Mouse (Mus musculus) mouse trophoblast stem cell (cell line): Measurements from ENCODE around the gene Tmem214.

ENCODE experiments used
- in situ Hi-C, 2 experiments: fragments of 300-500 bp; cut with MseI, MboI; formaldehyde crosslinking; loops; 2 replicates in 1 of 2; 3 replicates in 1 of 2; pipeline ENCODE4 v1.15.1; 2025

Tmem214 gene

DNA sequence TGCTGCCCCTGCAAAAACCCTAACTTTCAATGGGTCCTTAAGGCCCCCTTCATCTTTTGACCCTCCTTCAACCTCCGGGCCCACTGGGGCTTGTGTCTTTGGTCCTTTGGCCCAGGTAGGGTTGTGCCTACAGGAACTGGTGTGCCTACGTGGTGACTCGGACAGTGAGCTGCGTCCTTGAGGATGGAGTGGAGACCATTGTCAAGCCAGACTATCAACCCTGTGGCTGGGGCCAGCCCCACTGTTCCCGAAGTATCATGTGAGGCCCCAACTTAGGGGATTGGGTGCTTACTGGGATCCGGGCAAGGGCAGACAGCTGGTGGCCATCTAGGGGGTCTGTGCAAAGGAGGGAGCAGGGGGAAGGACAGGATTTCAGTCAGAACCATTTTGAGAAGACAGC, 47.0 kb downstream of the Tmem214 start:
- in situ Hi-C loops = no loop called here

DNA sequence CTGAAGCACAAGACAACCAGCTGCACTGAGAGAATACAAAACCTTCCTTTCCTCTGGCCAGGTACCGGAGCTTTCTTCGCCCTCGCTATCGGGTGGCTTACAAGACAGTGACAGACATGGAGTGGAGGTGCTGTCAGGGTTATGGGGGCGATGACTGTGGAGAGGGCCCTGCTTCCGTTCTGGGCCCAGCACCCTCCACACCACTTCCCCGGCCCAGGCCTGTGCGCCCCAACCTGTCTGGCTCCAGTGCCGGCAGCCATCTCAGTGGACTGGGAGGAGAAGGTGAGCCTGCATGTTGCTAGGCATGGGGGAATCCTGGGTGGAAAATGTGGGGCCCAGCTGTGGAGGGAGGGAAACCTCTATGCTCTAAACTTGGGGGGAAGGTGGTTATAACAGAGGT, 47.6 kb downstream of the Tmem214 start:
- in situ Hi-C loops = no loop called here

DNA sequence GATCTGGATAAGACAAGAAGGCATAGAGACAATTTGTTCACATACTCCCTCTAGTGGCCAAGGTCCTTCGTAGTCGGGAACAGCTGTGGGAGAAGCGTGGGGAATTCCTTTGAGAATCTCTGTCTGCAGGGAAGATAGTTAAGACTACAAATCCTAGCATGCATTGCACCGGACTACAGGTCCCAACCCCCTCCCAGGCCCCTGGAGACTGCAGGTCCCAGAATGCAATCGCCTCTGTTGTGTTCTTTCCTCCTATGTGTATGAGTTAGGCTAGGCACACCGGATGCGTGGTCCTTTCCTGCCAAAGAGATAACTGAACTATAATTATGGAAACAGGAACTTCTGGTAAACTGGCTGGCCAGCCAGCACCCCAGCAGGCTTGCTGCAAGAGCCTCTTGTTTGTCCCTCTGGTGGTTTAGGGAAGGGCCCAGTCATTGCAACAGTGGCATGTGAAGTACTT, 48.2 kb downstream of the Tmem214 start:
- in situ Hi-C loops = no loop called here

DNA sequence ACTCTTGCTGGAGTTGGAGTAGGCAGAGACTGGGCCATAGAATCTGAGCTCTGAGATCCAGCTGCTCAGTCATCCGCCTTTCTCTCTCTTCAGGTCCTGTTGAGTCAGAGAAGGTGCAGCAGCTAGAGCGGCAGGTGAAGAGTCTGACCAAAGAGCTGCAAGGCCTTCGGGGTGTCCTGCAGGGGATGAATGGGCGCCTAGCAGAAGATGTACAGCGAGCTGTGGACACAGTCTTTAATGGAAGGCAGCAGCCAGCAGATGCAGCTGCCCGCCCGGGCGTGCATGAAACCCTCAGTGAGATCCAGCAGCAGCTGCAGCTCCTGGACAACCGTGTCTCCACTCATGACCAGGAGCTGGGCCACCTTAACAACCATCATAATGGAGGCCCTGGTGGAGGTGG, 49.0 kb downstream of the Tmem214 start:
- in situ Hi-C loops = no loop called here

DNA sequence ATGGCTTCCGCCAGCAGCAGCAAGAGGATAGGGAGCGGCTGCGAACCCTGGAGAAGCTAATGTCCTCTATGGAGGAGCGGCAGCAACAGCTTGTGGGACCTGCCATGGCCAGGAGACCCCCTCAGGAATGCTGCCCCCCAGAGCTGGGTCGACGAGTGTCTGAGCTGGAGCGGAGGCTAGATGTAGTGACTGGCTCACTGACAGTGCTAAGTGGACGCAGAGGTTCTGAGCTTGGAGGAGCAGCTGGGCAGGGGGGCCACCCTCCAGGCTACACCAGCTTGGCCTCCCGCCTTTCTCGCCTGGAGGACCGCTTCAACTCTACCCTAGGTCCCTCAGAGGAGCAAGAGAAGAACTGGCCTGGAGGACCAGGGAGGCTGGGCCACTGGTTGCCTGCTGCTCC, 49.5 kb downstream of the Tmem214 start:
- in situ Hi-C loops = no loop called here

DNA sequence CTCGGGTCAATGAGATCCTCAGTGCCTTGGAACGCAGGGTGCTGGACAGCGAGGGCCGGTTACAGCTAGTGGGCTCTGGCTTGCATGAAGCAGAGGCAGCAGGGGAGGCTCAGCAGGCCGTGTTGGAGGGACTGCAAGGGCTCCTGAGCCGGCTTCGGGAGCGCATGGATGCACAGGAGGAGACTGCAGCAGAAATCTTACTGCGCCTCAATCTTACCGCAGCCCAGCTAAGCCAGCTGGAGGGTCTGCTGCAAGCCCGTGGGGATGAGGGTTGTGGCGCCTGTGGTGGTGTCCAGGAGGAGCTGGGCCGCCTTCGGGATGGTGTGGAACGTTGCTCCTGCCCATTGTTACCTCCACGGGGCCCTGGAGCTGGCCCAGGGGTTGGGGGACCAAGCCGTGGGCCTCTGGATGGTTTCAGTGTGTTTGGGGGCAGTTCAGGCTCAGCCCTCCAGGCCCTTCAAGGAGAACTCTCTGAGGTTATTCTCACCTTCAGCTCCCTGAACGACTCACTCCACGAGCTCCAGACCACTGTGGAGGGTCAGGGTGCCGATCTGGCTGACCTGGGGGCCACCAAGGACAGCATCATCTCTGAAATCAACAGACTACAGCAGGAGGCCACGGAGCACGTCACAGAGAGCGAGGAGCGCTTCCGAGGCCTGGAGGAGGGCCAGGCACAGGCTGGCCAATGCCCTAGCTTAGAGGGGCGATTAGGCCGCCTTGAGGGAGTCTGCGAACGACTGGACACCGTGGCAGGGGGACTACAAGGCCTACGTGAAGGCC, 50.3 kb downstream of the Tmem214 start:
- in situ Hi-C loops = no loop called here

DNA sequence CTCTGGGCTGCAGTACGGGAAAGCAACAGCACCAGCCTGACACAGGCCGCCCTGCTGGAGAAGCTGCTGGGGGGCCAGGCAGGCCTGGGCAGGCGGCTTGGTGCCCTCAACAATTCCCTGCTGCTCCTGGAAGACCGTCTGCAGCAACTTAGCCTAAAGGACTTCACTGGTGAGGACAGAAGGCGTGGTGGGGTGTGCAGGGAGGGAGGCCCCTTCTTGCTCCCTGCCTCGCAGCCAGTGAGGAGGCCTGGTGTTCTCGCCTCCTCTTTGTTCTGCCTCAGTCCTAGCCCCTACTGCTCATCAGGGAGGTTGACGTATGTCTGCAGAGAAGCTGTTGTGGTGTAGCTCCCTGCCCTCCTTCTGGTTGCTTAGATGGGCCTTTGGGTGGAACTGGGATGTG, 50.9 kb downstream of the Tmem214 start:
- in situ Hi-C loops = no loop called here

DNA sequence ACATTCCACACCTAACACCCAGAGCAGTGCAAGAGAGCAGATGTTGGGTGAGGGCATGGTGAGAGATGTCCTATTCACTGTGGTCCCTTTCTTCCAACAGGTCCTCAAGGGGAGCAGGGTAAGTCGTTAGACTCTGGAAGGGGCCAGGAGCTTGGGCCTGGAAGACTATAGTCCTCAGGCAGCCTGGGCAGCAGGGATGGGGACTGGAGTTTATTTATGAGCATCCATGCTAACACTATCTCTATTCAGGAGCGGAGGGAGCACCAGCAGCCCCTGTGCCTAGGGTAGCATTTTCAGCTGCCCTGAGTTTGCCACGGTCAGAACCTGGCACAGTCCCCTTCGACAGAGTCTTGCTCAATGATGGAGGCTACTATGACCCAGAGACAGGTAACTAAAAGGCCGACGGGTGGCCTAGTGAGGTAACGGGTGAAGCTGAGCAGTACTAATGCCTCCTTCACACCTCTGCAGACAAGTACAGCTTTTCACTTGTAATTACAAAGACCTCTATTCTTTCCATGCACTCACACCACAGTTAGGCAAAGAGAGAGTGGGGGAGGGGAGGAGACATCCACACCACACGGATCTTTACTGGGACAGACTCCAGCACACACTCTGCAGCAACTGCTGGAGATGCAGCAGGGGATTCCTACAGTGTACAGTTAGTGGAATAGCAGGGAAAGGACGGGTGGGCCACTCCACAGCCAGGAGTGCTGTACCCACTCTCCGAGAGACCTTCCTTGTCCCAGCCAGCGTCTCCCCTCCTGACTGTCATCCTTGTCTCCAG, 52.2 kb downstream of the Tmem214 start:
- in situ Hi-C loops = no loop called here

DNA sequence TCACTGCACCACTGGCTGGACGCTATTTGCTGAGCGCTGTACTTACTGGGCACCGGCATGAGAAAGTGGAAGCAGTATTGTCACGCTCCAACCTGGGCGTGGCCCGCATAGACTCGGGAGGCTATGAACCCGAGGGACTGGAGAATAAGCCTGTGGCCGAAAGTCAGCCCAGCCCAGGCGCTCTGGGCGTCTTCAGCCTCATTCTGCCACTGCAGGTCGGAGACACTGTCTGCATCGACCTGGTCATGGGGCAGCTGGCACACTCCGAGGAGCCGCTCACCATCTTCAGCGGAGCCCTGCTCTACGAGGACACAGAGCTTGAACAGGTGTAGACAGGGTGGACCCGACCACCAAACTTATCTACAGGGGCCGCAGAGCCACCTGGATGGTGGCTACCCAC, 52.8 kb downstream of the Tmem214 start:
- in situ Hi-C loops = no loop called here

DNA sequence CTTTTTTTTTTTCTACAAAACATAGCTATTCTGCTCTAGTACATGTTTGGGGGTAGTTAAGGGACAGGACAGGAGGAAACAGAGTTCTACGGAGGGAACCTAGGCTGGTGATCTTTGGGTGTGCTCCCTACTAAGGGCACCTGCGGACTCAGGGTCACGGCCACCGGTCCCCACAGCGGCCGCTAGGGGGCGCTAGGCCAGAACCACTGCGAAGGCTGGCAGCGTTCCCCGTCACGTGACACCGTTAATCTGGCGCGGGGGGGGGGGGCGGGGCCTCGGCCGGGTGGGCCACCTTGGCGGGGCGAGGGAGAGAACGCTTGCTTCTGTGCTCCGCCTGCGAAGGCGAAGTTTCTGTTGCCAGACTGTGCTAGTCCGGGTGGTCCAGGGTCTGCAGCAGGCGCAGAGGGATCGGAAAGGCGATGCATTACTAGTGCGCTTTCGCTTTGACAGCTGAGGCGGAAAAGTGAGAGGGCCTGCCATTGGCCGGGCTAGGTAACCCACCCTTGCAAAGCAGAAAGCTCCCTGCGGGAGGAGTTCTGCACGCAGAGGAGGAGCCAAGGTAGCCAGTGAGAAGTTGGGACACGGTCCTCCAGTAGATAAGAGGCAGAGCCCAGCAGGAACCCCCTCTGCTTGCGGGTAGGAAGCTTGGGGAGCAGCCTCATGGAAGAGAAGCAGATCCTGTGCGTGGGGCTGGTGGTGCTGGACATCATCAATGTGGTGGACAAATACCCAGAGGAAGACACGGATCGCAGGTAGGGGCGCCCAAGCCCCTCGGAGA, 53.6 kb downstream of the Tmem214 start, which contains the start of gene Khk:
Khk (plus strand) TSS at position 176 of the 778 bp plus-strand sequence.
- in situ Hi-C loops = no loop called here

DNA sequence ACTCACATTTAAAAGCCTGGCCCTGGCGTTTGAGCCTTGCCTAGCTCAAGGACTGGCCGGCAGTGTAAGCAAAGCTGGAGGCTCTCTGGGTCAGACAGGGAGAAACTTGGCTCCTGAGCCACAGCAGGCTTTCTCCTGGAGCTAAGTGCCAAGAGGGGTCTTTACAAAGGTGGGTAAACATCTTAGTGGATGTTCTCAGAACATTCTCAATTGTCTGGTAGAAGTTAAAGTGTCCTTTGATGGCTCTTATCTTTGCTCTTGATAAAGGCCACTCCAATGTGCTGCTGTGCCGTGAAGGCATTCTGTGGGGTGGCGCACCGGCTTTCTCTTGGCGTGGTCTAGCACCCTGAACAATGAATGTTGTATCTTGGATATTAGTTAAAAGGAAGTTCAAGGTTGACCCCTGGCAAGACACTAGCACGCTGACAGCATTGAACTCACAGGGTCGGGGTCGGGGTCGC, 54.8 kb downstream of the Tmem214 start:
- in situ Hi-C loops = no loop called here

DNA sequence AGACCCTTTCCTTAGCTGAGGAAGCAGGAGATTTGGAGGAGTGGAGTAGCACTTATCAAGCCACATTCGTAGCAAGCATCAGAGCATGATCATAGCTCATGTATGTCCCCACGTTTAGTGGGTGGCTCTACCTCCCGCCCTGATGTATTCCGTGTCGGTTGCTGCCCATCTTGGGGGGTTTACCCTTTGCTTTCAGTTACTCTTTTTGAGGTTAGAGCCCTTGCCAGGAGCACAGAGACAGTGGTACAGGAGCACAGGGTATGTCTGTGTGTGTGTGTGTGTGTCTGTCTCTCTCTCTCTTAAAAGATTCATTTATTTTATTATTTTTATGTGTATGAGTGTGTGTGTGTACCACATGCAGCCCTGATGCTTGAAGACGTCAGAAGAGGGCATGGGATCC, 55.3 kb downstream of the Tmem214 start:
- in situ Hi-C loops = no loop called here

DNA sequence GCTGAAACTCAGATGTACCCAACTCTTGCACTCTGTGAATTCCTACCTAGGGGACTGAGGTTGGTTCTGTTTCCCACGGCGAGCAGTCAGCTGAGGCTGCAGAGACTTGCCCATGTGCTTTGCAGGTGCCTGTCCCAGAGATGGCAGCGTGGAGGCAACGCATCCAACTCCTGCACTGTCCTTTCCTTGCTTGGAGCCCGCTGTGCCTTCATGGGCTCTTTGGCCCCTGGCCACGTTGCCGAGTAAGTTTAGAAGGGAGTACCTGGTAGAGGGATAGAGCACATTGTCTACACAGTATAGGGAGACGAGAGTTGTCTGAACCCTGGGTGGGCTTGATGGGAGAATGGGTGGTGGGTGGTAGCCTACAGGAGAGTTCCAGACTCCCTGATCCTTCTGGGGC, 56.8 kb downstream of the Tmem214 start:
- in situ Hi-C loops = no loop called here

DNA sequence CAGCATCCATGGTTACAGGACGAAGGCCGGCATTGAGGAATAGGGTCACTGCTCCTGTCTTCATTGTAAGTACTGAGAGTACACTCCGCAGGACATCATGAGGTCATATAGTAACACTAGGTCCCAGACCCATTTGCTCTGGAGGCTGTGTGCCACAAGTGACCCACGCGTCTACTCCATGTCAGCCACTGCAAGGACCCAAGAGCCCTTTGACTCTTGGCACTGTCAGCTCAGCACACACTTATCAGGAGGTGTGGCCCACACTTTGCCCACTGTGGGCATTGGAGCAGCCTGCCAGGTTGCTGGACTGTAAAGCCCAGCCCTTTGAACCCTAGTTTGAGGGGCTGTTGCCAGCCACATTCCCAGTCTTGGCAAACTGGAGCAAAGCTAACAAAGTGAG, 57.4 kb downstream of the Tmem214 start:
- in situ Hi-C loops = no loop called here

DNA sequence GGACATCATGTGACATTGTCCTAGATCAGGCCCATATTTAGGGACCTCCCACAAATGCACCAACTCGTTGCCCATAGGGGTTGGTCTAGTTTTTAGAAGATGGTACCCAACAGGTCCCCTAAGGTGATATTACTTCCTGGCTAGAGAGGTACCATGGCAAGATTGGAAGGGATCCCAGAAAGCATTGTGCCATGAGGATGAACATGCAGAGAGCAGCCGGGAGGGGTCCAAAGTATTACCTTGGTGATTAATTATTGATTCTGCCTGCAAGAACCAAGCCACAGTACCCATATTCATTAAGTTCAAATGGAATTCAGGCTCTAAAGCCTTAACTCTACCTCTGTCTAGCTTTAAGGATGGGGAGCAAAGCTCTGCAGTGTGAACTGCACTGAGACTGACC, 58.3 kb downstream of the Tmem214 start:
- in situ Hi-C loops = no loop called here

DNA sequence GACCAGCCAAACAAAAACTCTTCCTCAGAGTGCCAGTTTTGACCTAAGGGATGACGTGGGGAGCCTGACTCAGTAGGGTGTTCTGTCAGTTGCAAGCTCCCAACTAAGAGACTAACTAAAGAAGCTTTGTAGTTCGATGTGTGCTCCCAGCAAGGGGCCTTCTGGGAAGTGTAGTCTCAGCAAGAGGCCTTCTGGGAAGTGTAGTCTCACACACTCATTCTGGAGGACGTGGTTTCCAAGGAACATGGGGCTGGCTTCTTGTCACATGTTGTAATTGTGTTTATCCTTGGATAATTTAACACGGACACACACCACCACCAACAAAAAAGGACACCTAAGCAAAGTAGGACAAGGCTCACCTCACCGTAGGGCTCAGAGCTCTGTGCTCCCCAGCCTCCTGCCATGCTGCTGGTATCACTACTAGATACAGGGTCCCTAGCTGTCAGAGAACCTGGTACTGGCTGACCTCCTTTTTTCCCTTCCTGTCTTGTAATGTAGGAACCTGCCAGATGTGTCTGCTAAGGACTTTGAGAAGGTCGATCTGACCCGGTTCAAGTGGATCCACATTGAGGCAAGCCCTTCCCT, 60.2 kb downstream of the Tmem214 start:
- in situ Hi-C loops = no loop called here
